ENCODE assay signal across 10 mouse cellular contexts in genomic region chr2:120279961-120280360, GRCm38 (mm10). TPM values are rescaled to one million over a fixed set of nuclear protein-coding genes. Genes with fewer than 3 reads are reported as not detected.
DNase-seq lines count a peak whose midpoint lies in the region; ATAC-seq and TF ChIP-seq lines count a peak whose summit lies in the region.
"Had no signal": no experiment of that assay in that cellular context is flagged by ENCODE, and none has a peak within 500 bp of the region (broad histone marks: within the 10 kb centered on the region; RNA-seq: fewer than 3 reads in every experiment).

No protein-coding gene starts in this region.

- H3K4me1 ChIP-seq in intestine, embryonic 14.5 days (replicated peaks; ENCODE audit: control insufficient read depth, insufficient read depth, low read length) = no peaks in the 10 kb centered on the region
- no peaks in the 10 kb centered on the region for H3K4me1 ChIP-seq in intestine, embryonic 16.5 days (ENCODE audit: control insufficient read depth, insufficient read depth, low read length)
- H3K4me1 ChIP-seq in midbrain, postnatal 0 days (ENCODE audit: insufficient read depth, low read length) = no peaks in the 10 kb centered on the region

- intact Hi-C loops in left cerebral cortex, postnatal 10 days (cut with DNase I) = loop anchor here (5.0 to 10.0 kb wide), 2 partner anchors 108 to 195 kb away; no protein-coding TSS in a partner anchor

- H3K4me3 ChIP-seq in intestine, embryonic 14.5 days (ENCODE audit: low read depth, low read length) = no peak overlapping the region
- no peak overlapping the region for H3K4me3 ChIP-seq in intestine, embryonic 16.5 days (ENCODE audit: low read length)
- H3K4me3 ChIP-seq in midbrain, postnatal 0 days (ENCODE audit: low read depth, low read length) = no peak overlapping the region
- H3K4me3 ChIP-seq: erythroblast, embryonic 14.5 days; myocyte had no signal

- H3K27me3 ChIP-seq in intestine, embryonic 14.5 days (replicated peaks; ENCODE audit: control insufficient read depth, insufficient read depth, low read length) = no peaks in the 10 kb centered on the region
- H3K27me3 ChIP-seq in intestine, embryonic 16.5 days (replicated peaks; ENCODE audit: control insufficient read depth, insufficient read depth, low read length) = no peaks in the 10 kb centered on the region
- no peaks in the 10 kb centered on the region for H3K27me3 ChIP-seq in midbrain, postnatal 0 days (ENCODE audit: insufficient read depth, low read length)

- no peak overlapping the region for H3K9ac ChIP-seq in intestine, embryonic 14.5 days (ENCODE audit: low read length)
- no peak overlapping the region for H3K9ac ChIP-seq in intestine, embryonic 16.5 days (ENCODE audit: low read depth, low read length)
- H3K9ac ChIP-seq in midbrain, postnatal 0 days (replicated peaks; ENCODE audit: low read length, poor library complexity, severe bottlenecking) = no peak overlapping the region

- peak; percentile 81 for DNase-seq in intestine, embryonic 14.5 days (ENCODE audit: low spot score)
- DNase-seq in MN1 (ENCODE audit: low spot score) = peak; percentile 48
- DNase-seq in cerebellum, postnatal 10 days = peak; percentile 79 to 85
- DNase-seq in gastrocnemius, postnatal 25 days = peak; percentile 27
- peak; percentile 36 to 46 for DNase-seq in left cerebral cortex, postnatal 10 days (ENCODE audit: extremely low spot score in 1 of 2, low spot score in 2 of 2)
- DNase-seq in midbrain, postnatal 0 days (ENCODE audit: low spot score) = peak; percentile 68
- peak; percentile 30 for DNase-seq in thymus, postnatal 0 days (ENCODE audit: low spot score)

- no peak overlapping the region for H3K4me2 ChIP-seq in intestine, embryonic 14.5 days (ENCODE audit: low read length)
- no peak overlapping the region for H3K4me2 ChIP-seq in intestine, embryonic 16.5 days (ENCODE audit: low read depth, low read length)
- H3K4me2 ChIP-seq in midbrain, postnatal 0 days (ENCODE audit: low read depth, low read length, poor library complexity, severe bottlenecking) = no peak overlapping the region

- H3K36me3 ChIP-seq in intestine, embryonic 14.5 days (ENCODE audit: control insufficient read depth, insufficient read depth, low read length) = no peaks in the 10 kb centered on the region
- H3K36me3 ChIP-seq in intestine, embryonic 16.5 days (ENCODE audit: control insufficient read depth, insufficient read depth, low read length) = no peaks in the 10 kb centered on the region
- H3K36me3 ChIP-seq in midbrain, postnatal 0 days (ENCODE audit: insufficient read depth, low read length) = no peaks in the 10 kb centered on the region

- WGBS in intestine, embryonic 14.5 days = 13% methylated on average over 8 of the region's 8 CpGs
- WGBS in intestine, embryonic 16.5 days = 16% methylated on average over 8 of the region's 8 CpGs
- WGBS in midbrain, postnatal 0 days = 13% methylated on average over 8 of the region's 8 CpGs

- ATAC-seq in intestine, embryonic 14.5 days (replicated peaks; ENCODE audit: low FRiP score, low TSS enrichment, low read depth) = no peak
- ATAC-seq in intestine, embryonic 16.5 days = no peak
- ATAC-seq in midbrain, postnatal 0 days (ENCODE audit: low FRiP score) = no peak

- H3K27ac ChIP-seq in intestine, embryonic 14.5 days (ENCODE audit: low read depth) = no peak overlapping the region
- no peak overlapping the region for H3K27ac ChIP-seq in intestine, embryonic 16.5 days (ENCODE audit: low read length)
- no peak overlapping the region for H3K27ac ChIP-seq in midbrain, postnatal 0 days (ENCODE audit: low read depth, low read length)

- no peaks in the 10 kb centered on the region for H3K9me3 ChIP-seq in intestine, embryonic 14.5 days (ENCODE audit: control insufficient read depth, low read length)
- H3K9me3 ChIP-seq in intestine, embryonic 16.5 days (ENCODE audit: control insufficient read depth, low read length) = no peaks in the 10 kb centered on the region
- no peaks in the 10 kb centered on the region for H3K9me3 ChIP-seq in midbrain, postnatal 0 days (ENCODE audit: low read length)

- peak; percentile 91 for TF ChIP-seq CTCF in midbrain, postnatal 0 days (IDR thresholded peaks at IDR 0.05)

RNA-seq across cellular contexts. Expression of gene Pla2g4d, which starts 9.0 kb away (rescaled TPM):
- polyA plus RNA-seq in intestine, embryonic 14.5 days (2014; fragmentation: Nextera tagmentation; extraction: Ambion mirVana) = 0.04 and 0.09 TPM in 2 replicates
- polyA plus RNA-seq in intestine, embryonic 16.5 days (2015; fragmentation: Nextera tagmentation; extraction: Ambion mirVana) = 0.06 TPM in 1 of 2 replicates, not detected in the other
- total RNA-seq in gastrocnemius, postnatal 25 days (2021) = not detected
- total RNA-seq in left cerebral cortex, postnatal 10 days (2021) = under 1 TPM; 0.39 to 0.49 TPM
- total RNA-seq in midbrain, postnatal 0 days (2014; rRNA removed) = 0.11 TPM in 1 of 2 replicates, not detected in the other
- polyA plus RNA-seq in midbrain, postnatal 0 days (2015; fragmentation: Nextera tagmentation; extraction: Ambion mirVana) = 0.06 and 0.10 TPM in 2 replicates
- polyA plus RNA-seq in thymus, postnatal 0 days (2015; fragmentation: Nextera tagmentation; extraction: Ambion mirVana) = 0.08 and 0.13 TPM in 2 replicates
- polyA plus RNA-seq: erythroblast, embryonic 14.5 days; myocyte had no signal

RNA-seq across cellular contexts. Expression of gene Pla2g4f, which starts 34.0 kb away (rescaled TPM):
- 0.11 and 0.27 TPM in 2 replicates for polyA plus RNA-seq in intestine, embryonic 14.5 days (2014; fragmentation: Nextera tagmentation; extraction: Ambion mirVana)
- polyA plus RNA-seq in intestine, embryonic 16.5 days (2015; fragmentation: Nextera tagmentation; extraction: Ambion mirVana) = 0.64 and 0.70 TPM in 2 replicates
- total RNA-seq in gastrocnemius, postnatal 25 days (2021) = not detected
- total RNA-seq in left cerebral cortex, postnatal 10 days (2021) = not detected
- total RNA-seq in midbrain, postnatal 0 days (2014; rRNA removed) = 0.05 TPM in 1 of 2 replicates, not detected in the other
- not detected in 2 replicates for polyA plus RNA-seq in midbrain, postnatal 0 days (2015; fragmentation: Nextera tagmentation; extraction: Ambion mirVana)
- polyA plus RNA-seq in thymus, postnatal 0 days (2015; fragmentation: Nextera tagmentation; extraction: Ambion mirVana) = 0.30 and 0.32 TPM in 2 replicates
- polyA plus RNA-seq: erythroblast, embryonic 14.5 days had no signal

RNA-seq across cellular contexts. Expression of gene Pla2g4e, which starts 34.8 kb away (rescaled TPM):
- polyA plus RNA-seq in intestine, embryonic 14.5 days (2014; fragmentation: Nextera tagmentation; extraction: Ambion mirVana) = 0.05 and 0.07 TPM in 2 replicates
- 0.02 TPM in 2 replicates for polyA plus RNA-seq in intestine, embryonic 16.5 days (2015; fragmentation: Nextera tagmentation; extraction: Ambion mirVana)
- total RNA-seq in gastrocnemius, postnatal 25 days (2021) = 10 to 100 TPM; 26.9 to 28.8 TPM
- total RNA-seq in left cerebral cortex, postnatal 10 days (2021) = 10 to 100 TPM; 39.9 to 42.6 TPM
- total RNA-seq in midbrain, postnatal 0 days (2014; rRNA removed) = 18.5 and 20.0 TPM in 2 replicates
- polyA plus RNA-seq in midbrain, postnatal 0 days (2015; fragmentation: Nextera tagmentation; extraction: Ambion mirVana) = 10.3 and 10.4 TPM in 2 replicates
- polyA plus RNA-seq in thymus, postnatal 0 days (2015; fragmentation: Nextera tagmentation; extraction: Ambion mirVana) = 0.09 TPM in 2 replicates
- polyA plus RNA-seq: erythroblast, embryonic 14.5 days had no signal

Comparison
In these comparisons a context has a peak if more than half of its experiments do, and no peak if none do; other contexts are left out.
1. DNase-seq: peak in every context shown above with its lines; median percentile 82 in cerebellum, postnatal 10 days; 81 in intestine, embryonic 14.5 days; 68 in midbrain, postnatal 0 days; 48 in MN1; 41 in left cerebral cortex, postnatal 10 days; 30 in thymus, postnatal 0 days; 27 in gastrocnemius, postnatal 25 days.
2. RNA of gene Pla2g4e, which starts 34.8 kb away (polyA plus RNA-seq): 10.3 to 10.4 TPM in midbrain, postnatal 0 days; 0.09 TPM in thymus, postnatal 0 days, 0.05 to 0.07 TPM in intestine, embryonic 14.5 days and 0.02 TPM in intestine, embryonic 16.5 days; every median in the first group is over 10 times any median in the second.